Mouse (Mus musculus) C2C12 (cell line): ENCODE results near the gene Rp9.
"Not testable (repeated sequence)": the region's sequence is repeated elsewhere in the genome, so short reads cannot be mapped to it uniquely, and the experiment has no call there.

Experiments used
- CEBPB ChIP-seq: IDR thresholded peaks from one replicate; pipeline ENCODE4 v1.6.1; 2011; ENCODE audit warnings: low read depth, mild to moderate bottlenecking, control low read depth, moderate library complexity
- CTCF ChIP-seq: IDR thresholded peaks from one replicate; pipeline ENCODE4 v1.5.1; 2011; ENCODE audit not compliant: control insufficient read depth, insufficient read depth, insufficient read length
- MAX ChIP-seq: IDR thresholded peaks from one replicate; pipeline ENCODE4 v1.6.1; 2011; ENCODE audit warnings: mild to moderate bottlenecking, control low read depth
- USF1 ChIP-seq: IDR thresholded peaks from one replicate; pipeline ENCODE4 v1.6.1; 2011; ENCODE audit warnings: low read depth, mild to moderate bottlenecking, control low read depth, moderate library complexity

DNA sequence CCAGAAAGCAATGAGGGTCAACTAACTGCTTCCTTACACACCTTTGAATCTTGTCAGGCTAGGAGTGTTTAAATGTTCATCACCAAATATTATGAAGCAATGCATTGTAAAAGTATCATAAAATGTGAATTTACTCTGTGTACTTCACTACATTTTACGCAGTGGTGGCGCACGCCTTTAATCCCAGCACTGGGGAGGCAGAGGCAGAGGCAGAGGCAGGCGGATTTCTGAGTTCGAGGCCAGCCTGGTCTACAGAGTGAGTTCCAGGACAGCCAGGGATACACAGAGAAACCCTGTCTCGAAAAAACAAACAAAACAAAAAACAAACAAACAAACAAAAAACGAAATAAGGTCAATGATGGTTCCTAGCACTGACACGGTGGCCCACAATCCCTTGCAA is 15.6 kb downstream of the Rp9 start, which contains the start of gene Gm17545:
- not testable (repeated sequence) for TF ChIP-seq CTCF, MAX, CEBPB, USF1
